Mouse (Mus musculus) cerebellum, adult 2 months (tissue): ENCODE results near the gene Cactin.

Experiments
- CTCF ChIP-seq: fragments of 200-500 bp; IDR thresholded peaks from 2 replicates; pipeline ENCODE4 v1.5.1; 2011; ENCODE audit warnings: low read depth, mild to moderate bottlenecking, control low read depth, low read length, moderate library complexity, borderline replicate concordance; ENCODE audit not compliant: insufficient read depth
- POLR2A ChIP-seq: fragments of 200-500 bp; IDR thresholded peaks from 2 replicates; pipeline ENCODE4 v1.6.1; 2011; ENCODE audit warnings: low read length, control low read depth, borderline replicate concordance; ENCODE audit not compliant: insufficient read depth

- TF ChIP-seq CTCF (no peak), POLR2A (no peak)
These were observed 25.7 kb downstream of the Cactin start for GRCm38 (mm10) chr10:81346453-81347067.
